Mouse (Mus musculus): ENCODE results near the gene Camk1d.

GRCm38 (mm10) chr2:5296749-5297545 lies 417.4 kb downstream of the Camk1d start:
- TF ChIP-seq CTCF (IDR thresholded peaks at IDR 0.05; ENCODE audit: low read depth), result no peak
- no peak for TF ChIP-seq EP300 (IDR thresholded peaks at IDR 0.05; ENCODE audit: low read depth)

Measured in heart, postnatal 0 days (tissue).